Mouse (Mus musculus): ENCODE measurements at regions not wholly inside any gene's neighbourhood (a gene's known extent, or its start where the extent isn't known, plus 50 kb on each side); places are given as distances from the start of the nearest gene placed in this dataset.

DNA sequence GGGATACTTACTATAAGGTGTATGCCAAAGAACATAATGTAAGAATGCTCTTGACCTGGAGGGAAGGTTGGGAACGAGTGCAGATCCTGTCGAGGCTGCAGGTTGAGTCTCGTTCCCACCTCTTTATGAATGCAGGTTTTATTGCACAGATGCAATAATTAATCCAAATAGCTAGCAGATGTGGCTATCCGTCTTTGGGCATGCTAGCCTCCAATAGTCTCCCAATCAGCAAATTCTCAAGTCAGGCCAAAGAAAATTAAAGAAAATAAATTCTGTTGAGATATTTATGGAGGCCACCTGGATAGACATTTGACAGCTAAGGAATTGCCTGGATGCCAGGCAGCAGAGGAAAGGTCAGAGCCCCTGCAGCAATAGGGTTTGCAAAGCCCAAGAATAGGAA, 175.7 kb upstream of the Spag17 start:
- DNase-seq (ENCODE audit: inconsistent age in 2 of 2, low spot score in 1 of 2), result no peak

- no peak for DNase-seq (ENCODE audit: inconsistent age in 2 of 2, low spot score in 1 of 2)
Observed at GRCm38 (mm10) chr3:99716381-99716780, 168.8 kb upstream of the Spag17 start.

DNA sequence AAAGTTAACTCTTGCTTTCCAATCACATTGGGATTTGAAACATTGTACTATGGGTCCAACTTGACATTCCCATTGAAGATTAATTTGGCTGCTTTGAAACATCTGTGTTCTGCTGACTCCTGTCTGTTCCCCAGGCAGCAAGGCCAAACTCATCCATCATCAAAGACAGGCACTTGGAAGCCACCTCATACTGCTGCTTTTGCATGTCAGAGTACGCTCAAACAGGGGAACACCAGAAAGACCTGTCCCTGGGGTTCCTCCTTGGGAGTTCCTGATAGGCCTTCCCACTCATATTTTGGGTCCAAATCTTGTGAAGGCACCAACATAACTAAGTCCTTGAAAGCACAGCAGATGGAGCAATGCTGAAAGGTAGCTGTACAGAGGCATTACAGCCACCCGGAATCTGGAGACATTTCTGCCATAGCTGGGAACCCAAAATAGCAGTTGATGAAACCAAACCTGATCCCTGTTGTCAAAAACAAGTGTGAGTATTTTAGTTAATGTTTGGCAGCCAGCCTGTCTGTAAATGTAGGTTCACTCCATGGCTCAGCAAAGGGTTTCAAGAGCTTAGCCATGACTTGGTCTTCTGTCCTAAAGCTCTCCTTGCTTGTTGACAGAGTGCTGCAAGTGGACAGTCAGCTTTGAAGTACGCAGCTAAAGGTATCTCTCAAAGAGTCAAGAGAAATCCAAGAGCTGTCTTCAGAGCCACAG, 147.0 kb upstream of the Spag17 start:
- DNase-seq (ENCODE audit: inconsistent age in 2 of 2, low spot score in 1 of 2), result peak; percentile 41 to 70

DNA sequence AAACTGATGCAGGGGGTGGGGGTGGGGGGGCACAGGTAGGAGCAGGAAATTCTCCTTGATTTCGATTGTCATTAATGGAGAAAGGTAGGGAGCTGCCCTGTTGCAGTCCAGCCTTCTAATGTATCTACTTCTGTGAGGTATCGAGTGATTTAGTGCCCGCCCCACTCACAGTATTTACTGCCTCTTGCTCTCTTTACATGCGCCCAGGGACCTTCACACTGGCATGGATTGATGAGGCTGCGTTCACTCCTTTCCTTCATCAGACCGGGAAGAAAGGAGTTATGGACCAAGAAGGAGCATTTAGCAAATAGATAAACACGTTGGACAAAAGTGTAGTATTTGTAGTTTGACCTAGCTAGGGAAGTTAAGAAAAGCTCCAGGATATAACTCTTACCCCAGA, 145.6 kb upstream of the Spag17 start:
- DNase-seq (ENCODE audit: inconsistent age in 2 of 2, low spot score in 1 of 2), result no peak

DNA sequence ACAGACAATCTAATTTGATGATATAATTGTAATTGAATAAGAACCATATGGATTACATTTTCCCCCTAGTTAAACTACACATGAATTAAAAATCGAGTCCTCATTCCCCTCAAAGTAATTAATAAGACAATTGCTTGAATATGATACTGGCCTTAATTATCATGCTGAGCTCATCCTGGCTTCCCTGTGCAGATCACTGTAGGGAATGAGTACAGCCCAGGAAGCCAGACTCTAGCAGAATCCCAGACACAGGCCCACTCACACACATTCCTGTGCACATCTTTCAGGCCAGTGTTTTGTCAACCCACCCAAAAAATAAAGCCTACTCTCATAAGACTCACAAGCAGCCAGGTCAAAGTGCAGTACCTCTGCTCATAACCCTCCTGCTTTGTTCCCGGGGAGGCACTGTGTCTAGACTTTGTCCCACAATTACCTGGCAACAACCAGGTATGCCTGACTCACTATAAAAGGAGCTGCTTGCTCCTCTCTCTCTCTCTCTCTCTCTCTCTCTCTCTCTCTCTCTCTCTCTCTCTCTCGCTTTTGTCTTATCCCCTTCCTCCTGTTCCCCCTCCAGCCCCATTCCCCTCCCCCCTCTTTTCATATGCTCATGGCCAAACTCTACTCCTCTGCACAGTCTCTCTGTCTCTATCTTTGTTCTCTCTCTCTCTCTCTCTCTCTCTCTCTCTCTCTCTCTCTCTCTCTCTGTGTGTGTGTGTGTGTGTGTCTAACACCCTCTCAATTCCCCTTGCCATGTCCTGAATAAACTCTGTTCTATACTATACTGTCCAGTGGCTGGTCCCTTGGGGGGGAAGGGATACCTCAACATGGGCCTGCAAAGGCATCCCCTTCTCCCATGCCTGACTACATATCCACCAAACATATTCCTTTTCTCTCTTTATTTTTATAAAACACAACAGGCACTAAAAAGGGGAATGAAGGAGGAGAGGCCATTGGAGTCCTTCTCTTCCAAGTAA, 143.7 kb upstream of the Spag17 start:
- DNase-seq (ENCODE audit: inconsistent age in 2 of 2, low spot score in 1 of 2), result no peak

- no peak for DNase-seq (ENCODE audit: inconsistent age in 2 of 2, low spot score in 1 of 2)
Observed at GRCm38 (mm10) chr3:99749725-99750124, 135.5 kb upstream of the Spag17 start.

- no peak for DNase-seq (ENCODE audit: inconsistent age in 2 of 2, low spot score in 1 of 2)
Observed at GRCm38 (mm10) chr3:99778526-99778925, 106.7 kb upstream of the Spag17 start.

DNA sequence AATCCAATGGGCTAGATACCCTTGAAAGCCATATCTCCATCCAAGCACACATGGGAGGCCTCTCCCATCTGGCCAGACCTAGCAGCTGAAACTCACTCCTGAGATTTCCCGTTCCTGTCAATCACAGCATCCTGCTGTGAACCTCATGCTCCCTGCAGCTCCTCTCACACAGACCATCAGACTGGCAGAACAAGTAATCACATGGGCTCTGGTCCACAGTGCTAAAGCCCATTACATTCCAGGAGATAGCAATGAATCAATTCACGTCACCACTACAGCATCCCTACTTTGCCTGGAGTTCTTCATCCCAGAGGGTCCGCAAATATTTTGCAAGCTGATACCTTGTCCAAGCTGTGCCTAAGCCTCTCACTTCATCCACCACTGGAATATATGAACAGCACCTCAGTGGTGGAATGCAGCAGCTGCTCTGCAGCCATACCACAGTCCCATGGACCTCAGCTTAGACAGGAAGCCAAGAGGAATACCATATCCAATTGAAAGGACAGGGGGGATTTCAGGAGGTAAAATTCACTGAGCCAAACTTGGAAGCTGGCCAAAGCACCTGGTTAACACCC, 99.2 kb upstream of the Spag17 start:
- DNase-seq (ENCODE audit: inconsistent age in 2 of 2, low spot score in 1 of 2), result no peak

DNA sequence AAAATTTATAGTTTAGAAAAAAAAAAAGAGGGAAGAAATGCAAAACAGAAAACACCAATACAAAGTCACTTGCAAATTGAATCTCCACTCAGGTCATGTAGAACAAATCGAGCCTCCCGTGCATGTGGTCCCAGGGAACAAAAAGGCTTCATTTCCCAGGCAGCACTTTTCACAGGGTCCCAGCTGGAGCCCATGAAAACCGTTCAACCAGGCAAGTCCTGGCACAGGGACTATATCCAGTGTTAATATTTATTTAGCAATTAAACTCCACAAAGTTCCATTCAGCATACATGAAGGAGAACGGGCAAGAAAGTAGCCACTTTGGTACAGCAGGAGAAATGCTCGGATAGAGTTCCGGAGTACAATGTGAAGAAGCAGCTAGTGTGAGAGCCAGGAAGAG, 93.9 kb upstream of the Spag17 start:
- DNase-seq (ENCODE audit: inconsistent age in 2 of 2, low spot score in 1 of 2), result no peak

GRCm38 (mm10) chr3:99793622-99794021, 91.6 kb upstream of the Spag17 start:
- no peak for DNase-seq (ENCODE audit: inconsistent age in 2 of 2, low spot score in 1 of 2)

DNA sequence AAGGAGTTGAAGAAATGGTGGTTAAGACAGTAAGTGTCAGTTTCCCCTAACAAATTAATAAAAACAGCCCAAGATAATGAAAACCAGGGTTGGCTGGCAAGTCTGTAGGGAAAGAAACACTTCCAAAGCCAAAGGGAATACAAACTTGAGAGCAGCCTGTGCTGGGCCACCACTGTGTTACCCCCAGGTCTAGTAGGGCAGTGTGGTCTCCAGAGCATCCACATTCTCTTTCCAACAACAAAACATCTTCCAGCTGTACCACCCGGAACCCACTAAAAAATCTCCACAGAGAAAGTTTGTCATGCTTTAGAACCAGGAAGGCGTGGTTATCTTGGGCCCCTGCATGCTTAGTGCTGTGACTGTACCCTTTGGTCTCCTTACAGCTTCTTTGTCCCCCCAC, 89.4 kb upstream of the Spag17 start:
- DNase-seq (ENCODE audit: inconsistent age in 2 of 2, low spot score in 1 of 2), result no peak

- no peak for DNase-seq (ENCODE audit: inconsistent age in 2 of 2, low spot score in 1 of 2)
Observed at GRCm38 (mm10) chr3:99797791-99798190, 87.4 kb upstream of the Spag17 start.

DNA sequence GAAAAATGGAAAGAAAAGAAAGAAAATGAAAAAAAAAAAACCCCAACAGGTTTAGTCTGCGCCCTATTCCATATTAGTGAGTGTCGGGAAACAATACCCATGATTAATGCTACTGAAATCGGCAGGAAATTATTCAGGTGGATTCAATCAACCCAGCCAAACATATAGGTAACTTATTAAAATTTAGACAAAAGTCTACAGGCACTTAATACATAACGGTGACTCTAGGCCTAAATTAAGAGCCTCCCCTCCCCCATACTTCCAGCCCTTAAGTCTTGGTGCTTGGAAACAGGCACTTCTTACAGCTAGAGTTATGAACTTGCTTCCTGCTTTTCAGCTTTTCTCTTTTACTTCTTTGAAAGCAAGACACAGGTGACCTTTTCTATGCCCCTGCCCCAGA, 74.7 kb upstream of the Spag17 start:
- no peak for DNase-seq (ENCODE audit: inconsistent age in 2 of 2, low spot score in 1 of 2)

DNA sequence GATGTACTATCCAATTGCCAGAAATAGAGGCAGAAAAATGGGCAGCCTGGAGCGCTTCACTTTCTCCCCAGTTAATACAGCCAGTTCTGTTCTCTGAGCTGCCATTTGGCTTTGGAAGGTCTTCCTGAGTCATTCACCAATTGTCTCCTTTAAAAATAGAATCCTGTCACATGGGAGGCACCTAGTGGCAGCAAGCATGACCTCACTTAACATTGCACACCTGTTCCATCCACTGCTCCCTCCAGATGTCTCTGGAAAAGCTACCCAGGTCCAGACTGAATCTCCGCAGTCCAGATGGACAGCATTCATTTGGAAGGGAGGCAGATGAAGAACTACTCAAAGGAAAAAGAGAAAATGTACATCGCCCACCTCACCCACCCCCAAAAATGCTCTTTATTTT, 73.9 kb upstream of the Spag17 start:
- DNase-seq (ENCODE audit: inconsistent age in 2 of 2, low spot score in 1 of 2), result no peak

DNA sequence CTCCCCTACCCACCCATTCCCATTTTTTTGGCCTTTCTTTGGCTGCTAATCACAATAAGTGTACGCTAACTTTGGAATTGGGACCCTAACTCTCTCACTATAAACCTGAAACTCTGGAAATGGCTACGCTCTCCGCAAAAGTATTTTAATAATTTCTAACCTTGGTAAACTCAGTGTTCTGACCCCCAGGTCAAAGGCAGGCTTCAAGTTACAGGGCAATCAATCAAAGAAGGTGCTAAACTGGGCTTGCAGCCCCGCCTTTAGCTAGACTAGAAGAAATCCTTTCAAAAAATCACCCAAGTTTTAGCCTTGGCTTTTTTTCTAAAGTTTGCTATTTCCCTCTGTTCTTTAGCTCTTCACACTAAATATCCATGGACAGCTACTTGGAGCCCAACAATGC, 72.4 kb upstream of the Spag17 start:
- DNase-seq (ENCODE audit: inconsistent age in 2 of 2, low spot score in 1 of 2), result no peak

DNA sequence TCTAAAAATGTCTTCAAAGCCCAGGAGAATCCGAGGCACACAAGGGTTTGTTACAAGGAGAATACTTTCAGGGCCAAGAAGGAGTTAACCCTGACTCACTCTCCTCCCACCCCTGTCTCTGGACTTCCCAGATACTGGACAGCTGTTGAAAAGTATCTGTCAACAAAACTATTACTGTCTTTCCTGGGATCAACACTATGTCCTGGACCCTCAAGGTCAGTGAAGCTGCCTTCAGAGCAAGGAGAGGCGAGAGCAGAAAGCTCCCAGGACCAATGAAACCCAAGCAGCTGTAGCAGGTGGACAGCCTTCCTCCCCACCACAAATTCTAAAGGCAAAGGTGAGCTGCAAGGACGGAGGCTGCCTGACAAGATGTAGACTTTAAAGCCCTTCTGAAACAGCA, 70.1 kb upstream of the Spag17 start:
- no peak for DNase-seq (ENCODE audit: inconsistent age in 2 of 2, low spot score in 1 of 2)

DNA sequence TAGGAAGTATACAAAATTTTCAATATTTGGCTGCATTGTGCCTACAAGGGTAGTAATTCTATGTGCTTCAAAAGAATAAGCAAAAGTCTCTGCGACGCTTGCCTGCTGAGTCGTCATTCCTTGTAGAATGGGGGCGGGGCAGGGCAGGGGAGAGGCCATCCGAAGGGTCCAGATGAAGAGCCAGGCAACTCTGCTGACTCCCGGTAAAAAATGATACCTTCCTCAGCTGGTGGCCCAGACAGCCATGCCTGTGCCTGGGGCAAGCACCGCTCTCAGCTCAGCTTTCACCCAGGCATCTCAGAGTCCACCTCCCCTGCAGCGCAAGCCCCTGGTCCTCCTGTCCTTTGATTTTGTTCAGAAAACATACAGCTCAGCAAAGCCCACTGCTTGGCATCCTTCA, 67.2 kb upstream of the Spag17 start:
- no peak for DNase-seq (ENCODE audit: inconsistent age in 2 of 2, low spot score in 1 of 2)

- DNase-seq (ENCODE audit: inconsistent age in 2 of 2, low spot score in 1 of 2), result no peak
Observed at GRCm38 (mm10) chr3:99822735-99823134, 62.5 kb upstream of the Spag17 start.

DNA sequence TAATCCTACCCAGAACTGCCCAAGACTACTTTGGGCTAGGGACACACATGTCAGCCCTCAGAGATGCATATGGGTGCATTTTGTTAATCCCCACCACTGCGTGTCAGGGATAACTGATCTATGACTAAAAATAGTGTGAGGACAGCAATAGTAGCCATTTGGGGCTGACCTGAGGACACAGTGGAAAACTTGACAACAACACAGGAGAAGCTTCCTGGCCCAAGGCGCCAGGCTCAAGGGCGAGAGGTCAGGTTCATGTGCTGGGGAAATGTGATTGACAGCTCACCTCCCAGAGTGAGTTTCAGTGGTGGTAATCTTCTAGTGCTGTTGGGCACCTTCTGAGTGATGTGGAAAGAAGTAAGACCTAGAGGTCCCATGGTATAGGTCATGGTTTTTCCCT, 62.0 kb upstream of the Spag17 start:
- no peak for DNase-seq (ENCODE audit: inconsistent age in 2 of 2, low spot score in 1 of 2)

All from adrenal gland, adult (tissue).